Mouse (Mus musculus) brain, embryonic 14.5 days (tissue): ENCODE measurements around the gene Sarm1.

ENCODE experiments used
- CTCF ChIP-seq: fragments of 200-500 bp; IDR thresholded peaks from 2 replicates; pipeline ENCODE4 v1.5.1; 2012; ENCODE audit warnings: inconsistent platforms, mild to moderate bottlenecking, moderate library complexity, borderline replicate concordance; ENCODE audit not compliant: insufficient read depth, insufficient read length; ENCODE audit errors: extremely low read depth
- POLR2A ChIP-seq: fragments of 200-500 bp; IDR thresholded peaks from 2 replicates; pipeline ENCODE4 v1.6.1; 2012; ENCODE audit warnings: mild to moderate bottlenecking, inconsistent platforms, borderline replicate concordance; ENCODE audit not compliant: poor library complexity, insufficient read depth, insufficient read length, severe bottlenecking; ENCODE audit errors: extremely low read depth

DNA sequence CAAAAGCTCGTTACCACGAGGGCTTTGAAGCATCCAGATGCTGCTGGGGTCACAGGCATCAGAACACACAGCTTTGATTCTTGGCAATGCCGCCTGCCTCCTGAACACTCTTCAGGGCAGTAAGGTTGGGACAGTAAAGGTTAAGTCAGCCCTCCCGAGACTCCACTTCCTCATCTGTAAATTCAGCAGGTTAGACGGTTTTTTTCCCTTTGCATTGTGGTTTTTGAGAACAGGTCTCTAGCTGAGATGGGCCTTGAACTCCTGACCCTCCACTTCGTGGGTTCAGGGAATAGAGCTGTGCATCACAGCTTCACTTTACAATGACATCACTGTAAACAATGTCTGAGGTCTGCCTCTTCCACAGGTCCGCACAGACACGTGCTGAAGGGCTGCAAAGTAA, 47.6 kb upstream of the Sarm1 start:
- TF ChIP-seq POLR2A (no peak), CTCF (no peak)
